Mouse (Mus musculus): Measurements from ENCODE around the gene Emc3.

Gene Emc3

GRCm38 (mm10) chr6:113494258-113494788 is 37.1 kb downstream of the Emc3 start:
- DNase-seq = peak; percentile 76 to 84

DNA sequence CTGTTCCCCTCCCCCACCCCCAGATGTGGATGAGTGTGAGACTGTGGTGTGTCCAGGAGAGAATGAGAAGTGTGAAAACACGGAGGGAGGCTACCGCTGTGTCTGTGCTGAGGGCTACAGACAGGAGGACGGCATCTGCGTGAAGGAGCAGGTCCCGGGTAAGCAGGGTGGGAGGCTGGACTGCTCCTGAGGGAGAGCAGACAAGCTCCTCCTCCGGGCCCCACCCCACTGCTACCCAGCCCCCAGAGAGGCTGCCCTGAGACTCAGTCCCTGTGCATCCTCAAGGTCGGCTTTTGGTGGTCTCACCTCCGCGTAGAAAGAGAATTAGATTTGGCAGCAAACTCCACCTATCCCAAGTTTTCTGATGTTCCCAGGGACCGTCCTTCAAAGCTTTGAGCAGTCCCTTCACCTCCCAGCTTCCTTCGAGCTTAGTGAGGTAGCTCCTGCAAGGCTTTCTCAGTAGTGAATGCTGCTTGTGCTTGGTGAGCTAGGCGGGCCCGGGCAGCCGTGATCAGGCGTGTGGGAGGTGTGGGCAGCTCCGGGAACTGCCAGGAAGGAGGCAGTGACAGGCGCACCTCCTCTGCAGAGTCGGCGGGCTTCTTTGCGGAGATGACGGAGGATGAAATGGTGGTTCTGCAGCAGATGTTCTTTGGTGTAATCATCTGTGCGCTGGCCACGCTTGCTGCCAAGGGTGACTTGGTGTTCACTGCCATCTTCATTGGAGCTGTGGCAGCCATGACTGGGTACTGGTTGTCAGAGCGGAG is 39.2 kb downstream of the Emc3 start:
- no peak for DNase-seq

GRCm38 (mm10) chr6:113489410-113489809 is 42.0 kb downstream of the Emc3 start:
- no peak for DNase-seq

DNA sequence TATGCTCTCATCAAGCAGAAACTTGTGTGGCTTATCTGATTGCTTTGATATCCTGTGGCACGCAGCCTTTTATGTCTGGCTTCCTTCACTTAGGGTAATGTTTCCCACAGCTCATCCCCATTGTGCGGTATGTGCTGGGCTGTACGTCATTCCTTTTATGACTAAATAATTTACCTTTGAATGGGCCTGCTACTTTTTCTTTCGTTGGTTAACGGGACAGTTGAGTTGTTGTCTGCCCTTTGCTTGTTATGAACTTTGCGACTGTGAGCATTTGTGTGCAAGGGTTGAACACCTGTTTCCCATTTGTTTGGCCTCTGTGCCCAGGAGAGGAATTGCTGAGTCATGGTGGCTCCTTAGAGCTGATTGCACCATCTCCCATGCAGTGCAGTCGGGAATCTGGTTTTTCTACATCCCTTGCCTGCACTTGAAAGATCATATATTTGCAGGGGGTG is 44.3 kb downstream of the Emc3 start:
- DNase-seq = no peak

GRCm38 (mm10) chr6:113483729-113484128 is 47.7 kb downstream of the Emc3 start:
- DNase-seq = no peak

GRCm38 (mm10) chr6:113483100-113483615 is 48.3 kb downstream of the Emc3 start, which contains the start of gene Creld1:
TSS of gene Creld1 (plus strand) at chr6:113483297.
- DNase-seq = peak; percentile 89

- DNase-seq = peak in 1 of 2 experiments; percentile 35
These were observed 48.9 kb downstream of the Emc3 start for GRCm38 (mm10) chr6:113482477-113483099.

DNA sequence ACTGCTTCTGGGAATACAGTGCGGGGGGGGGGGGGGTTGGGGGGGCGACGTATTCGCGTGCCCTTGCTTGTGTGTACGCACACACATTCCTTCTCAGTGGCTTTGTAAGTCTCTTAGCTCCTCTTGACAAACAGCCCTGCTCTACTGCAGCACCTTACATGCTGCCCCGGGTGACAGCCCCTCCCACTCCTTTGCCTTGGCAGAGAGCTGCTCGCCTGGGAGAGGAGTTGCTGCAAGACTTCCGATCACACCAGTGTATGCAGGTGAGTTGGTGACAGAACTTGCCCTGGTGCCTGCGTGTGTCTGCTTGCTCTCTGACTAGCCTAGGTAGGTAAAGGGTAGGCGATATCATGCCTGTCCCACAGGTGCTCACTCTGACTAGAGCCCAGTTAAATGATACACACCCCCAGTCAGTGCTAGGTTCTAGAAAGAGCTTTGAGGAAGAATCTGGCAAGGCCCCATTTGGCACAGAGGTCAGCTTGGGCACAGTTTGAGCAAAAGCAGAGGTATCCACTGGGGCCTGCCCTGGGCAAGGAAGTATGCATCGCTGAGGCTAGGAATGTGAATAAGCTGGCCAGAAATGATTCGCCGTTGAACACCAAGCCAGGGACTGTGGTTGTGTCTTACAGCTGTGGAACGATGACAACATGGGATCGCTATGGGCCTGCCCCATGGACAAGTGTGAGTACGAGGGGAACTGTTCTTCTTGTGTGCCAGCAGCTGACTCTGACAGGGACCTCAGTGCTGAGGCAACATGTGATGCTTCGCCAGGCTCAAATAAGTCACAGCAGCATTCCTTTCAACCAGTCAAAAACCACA is 50.7 kb downstream of the Emc3 start:
- no peak for DNase-seq

DNA sequence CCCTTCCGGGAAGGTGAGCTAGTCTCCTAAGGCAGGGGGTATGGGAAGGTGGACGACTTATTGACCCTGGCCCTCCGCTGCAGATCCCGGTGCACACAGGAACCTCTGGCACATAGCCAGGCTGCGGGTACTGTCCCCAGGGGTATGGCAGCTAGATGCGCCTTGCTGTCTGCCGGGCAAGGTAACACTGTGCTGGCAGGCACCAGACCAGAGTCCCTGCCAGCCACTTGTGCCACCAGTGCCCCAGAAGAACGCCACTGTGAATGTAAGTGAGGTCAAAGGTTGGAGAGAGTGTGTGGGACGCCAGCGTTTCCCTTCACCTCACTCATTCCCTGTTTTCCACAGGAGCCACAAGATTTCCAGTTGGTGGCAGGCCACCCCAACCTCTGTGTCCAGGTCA is 52.5 kb downstream of the Emc3 start:
- no peak for DNase-seq

- no peak for DNase-seq
These were observed 54.1 kb downstream of the Emc3 start for GRCm38 (mm10) chr6:113477353-113477752.

DNA sequence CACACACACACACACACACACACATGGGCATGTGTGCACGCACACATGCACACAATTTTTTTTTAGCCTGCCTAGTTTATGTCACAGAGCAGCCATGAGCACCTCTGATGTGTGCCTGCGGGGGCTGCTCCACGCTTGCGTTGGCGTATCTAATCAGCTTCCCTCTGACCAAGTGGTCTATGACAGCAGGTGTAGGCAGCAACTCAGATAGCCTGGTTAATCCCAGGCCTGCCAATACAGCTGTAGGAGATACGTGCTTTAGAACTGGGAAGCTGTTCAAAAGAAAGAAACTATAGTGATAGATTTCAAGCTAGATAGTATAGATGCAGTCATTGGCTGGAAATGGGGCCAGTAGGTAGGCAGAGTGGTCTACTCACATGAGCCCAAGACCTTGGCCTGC is 57.7 kb downstream of the Emc3 start:
- DNase-seq = no peak

GRCm38 (mm10) chr6:113473246-113473645 is 58.2 kb downstream of the Emc3 start:
- no peak for DNase-seq

DNA sequence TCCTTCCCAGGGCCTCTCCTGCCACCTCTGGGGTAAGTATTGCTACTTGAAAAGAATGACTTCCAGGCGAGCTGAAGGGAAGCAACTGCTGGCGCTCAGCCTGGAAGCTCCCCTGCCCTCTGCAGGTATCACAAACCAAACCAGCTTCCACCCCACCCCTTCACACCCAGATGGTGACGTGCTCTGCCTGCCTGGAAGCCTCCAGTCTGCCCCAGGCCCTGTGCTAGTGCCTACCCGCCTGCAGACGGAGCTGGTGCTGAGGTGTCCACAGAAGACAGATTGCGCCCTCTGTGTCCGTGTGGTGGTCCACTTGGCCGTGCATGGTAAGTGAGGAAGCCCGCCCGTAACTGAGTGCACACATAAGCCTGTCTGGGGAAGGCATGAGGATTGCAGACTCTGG is 59.4 kb downstream of the Emc3 start:
- no peak for DNase-seq

GRCm38 (mm10) chr6:113471297-113471936 is 60.0 kb downstream of the Emc3 start, which contains the start of gene Il17rc:
TSS of gene Il17rc (plus strand) at chr6:113471427.
- DNase-seq = no peak

GRCm38 (mm10) chr6:113469432-113469831 is 62.0 kb downstream of the Emc3 start:
- peak; percentile 40 to 69 for DNase-seq

DNA sequence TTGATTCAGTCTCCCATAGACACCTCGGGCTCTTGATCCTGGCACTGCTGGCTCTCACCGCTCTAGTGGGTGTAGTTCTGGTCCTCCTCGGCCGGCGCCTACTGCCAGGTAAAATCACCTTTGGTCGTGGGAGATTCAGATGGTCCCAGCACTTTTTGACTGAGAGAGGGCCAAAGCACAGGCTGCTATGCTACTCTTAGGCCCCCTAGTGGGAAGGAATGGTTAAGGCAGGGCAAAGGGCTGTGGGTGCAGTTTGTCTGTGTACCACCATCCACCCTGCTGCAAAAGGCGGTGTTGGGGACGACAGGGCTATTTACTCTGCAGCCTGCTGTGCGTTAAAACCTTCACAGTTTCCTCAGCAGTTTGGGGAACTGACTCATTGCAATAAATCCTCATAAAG is 62.4 kb downstream of the Emc3 start:
- DNase-seq = peak; percentile 31 to 66

- DNase-seq = no peak
These were observed 62.9 kb downstream of the Emc3 start for GRCm38 (mm10) chr6:113468512-113468911.

- no peak for DNase-seq
These were observed 65.8 kb downstream of the Emc3 start for GRCm38 (mm10) chr6:113465602-113466001.

Data from spleen, adult 18-20 months (tissue).